Mouse (Mus musculus) limb, embryonic 12.5 days (tissue): ENCODE measurements around the gene Chadl. TPM values are rescaled to one million over a fixed set of nuclear protein-coding genes. Genes with fewer than 3 reads are reported as not detected.

Experiments used
- ATAC-seq: fragments of 200-750 bp; cut with Nextera tagmentation; 2 replicates; pipeline ENCODE4 v1.8.0; 2017; ENCODE audit warnings: low read depth, moderate TSS enrichment; ENCODE audit not compliant: insufficient number of reproducible peaks, insufficient read depth, low FRiP score, low TSS enrichment
- H3K27ac ChIP-seq: fragments of 300-500 bp; sonication (generic); 2 replicates; pipeline ENCODE4 v1.5.1; 2016; ENCODE audit warnings: mild to moderate bottlenecking, moderate library complexity
- H3K27me3 ChIP-seq: fragments of 300-500 bp; sonication (generic); 2 replicates; pipeline ENCODE4 v1.6.1; 2016; ENCODE audit warnings: mild to moderate bottlenecking, moderate library complexity
- H3K36me3 ChIP-seq: fragments of 300-500 bp; sonication (generic); 2 replicates; pipeline ENCODE4 v1.6.1; 2016; ENCODE audit warnings: mild to moderate bottlenecking, moderate library complexity
- H3K4me1 ChIP-seq: fragments of 300-500 bp; sonication (generic); replicated peaks from 2 replicates; pipeline ENCODE4 v1.6.1; 2016
- H3K4me2 ChIP-seq: fragments of 300-500 bp; sonication (generic); 2 replicates; pipeline ENCODE4 v1.6.1; 2016; ENCODE audit warnings: mild to moderate bottlenecking, moderate library complexity
- H3K4me3 ChIP-seq: fragments of 300-500 bp; sonication (generic); replicated peaks from 2 replicates; pipeline ENCODE4 v1.5.1; 2016; ENCODE audit warnings: mild to moderate bottlenecking
- H3K9ac ChIP-seq: fragments of 300-500 bp; sonication (generic); replicated peaks from 2 replicates; pipeline ENCODE4 v1.6.1; 2016; ENCODE audit warnings: mild to moderate bottlenecking, moderate library complexity
- H3K9me3 ChIP-seq: fragments of 300-500 bp; sonication (generic); 2 replicates; pipeline ENCODE4 v1.6.1; 2016; ENCODE audit warnings: mild to moderate bottlenecking, moderate library complexity
- WGBS: fragments of 180-500 bp; shearing (Covaris S2); methylation state at CpG from one replicate; pipeline ENCODE4 v1.1.7; 2016; 5-methylcytosine and 5-hydroxymethylcytosine counted together
- polyA plus RNA-seq: library from polyadenylated mRNA; unstranded; fragments of >200 nt; fragmentation: Nextera tagmentation; extraction: Ambion mirVana; gene quantifications from 2 replicates; pipeline ENCODE4 v1.2.1, GENCODE M21; 2016

The Chadl gene
- polyA plus RNA-seq, 1 experiment from 2014 or later = 11.1 TPM

DNA sequence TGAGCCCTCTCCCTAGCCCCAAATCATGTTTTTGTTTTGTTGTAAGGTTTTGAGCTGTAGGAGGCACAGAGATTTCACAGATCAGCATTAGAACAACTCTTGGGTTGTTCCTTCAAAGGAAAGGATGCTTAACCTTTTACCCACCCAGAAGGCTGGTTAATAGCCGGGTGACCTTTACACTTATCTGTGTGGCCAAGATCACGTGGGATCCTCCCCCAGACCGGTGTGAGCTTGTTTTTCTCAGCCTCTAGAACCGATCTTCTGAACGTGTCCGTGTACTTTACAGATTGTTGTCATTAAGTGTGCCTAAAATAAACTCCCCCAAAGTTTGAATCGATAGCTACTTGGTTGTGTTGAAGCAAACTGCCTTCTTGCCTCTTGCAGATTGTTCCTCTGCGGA lies 3.5 kb upstream of the Chadl start:
- Histone ChIP-seq H3K9me3 (peaks cover 7% of the 10 kb centered on the region; the same call in 1 of the 2 replicates), H3K36me3 (peaks cover 36% of the 10 kb centered on the region), H3K9ac (no peak overlapping the region), H3K4me1 (peaks cover 3% of the 10 kb centered on the region; the same call in 1 of the 2 replicates), H3K27ac (no peak overlapping the region), H3K4me2 (no peak overlapping the region), H3K27me3 (peaks cover 5% of the 10 kb centered on the region), H3K4me3 (no peak overlapping the region)
- WGBS = 82% methylated on average over 8 of the region's 8 CpGs
- no peak for ATAC-seq

DNA sequence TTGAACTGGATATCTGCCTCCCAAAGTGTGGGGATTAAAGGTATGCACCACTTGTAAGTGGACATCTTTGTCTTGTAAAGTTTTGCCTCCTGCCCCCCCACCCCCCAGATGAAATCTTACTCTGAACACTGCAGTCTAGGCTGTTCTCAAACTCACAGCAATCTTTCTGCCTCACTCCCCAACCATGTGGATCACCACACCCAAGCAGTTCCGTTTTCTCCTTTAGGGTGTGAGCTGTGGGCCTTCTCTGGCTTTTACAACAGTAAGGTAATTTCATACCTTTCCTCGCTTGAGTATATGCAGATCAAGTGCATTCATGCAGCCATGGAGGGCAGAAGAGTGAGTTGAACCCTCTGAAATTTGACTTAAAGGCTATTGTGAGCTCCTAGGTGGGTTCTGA lies 3.1 kb upstream of the Chadl start:
- H3K4me1 ChIP-seq = peaks cover 3% of the 10 kb centered on the region; the same call in 1 of the 2 replicates
- peaks cover 10% of the 10 kb centered on the region for H3K27me3 ChIP-seq
- 69% methylated on average over 2 of the region's 2 CpGs for WGBS
- peaks cover 7% of the 10 kb centered on the region; the same call in 1 of the 2 replicates for H3K9me3 ChIP-seq
- H3K9ac ChIP-seq = no peak overlapping the region
- H3K27ac ChIP-seq = no peak overlapping the region
- H3K36me3 ChIP-seq = peaks cover 31% of the 10 kb centered on the region
- no peak overlapping the region for H3K4me3 ChIP-seq
- no peak for ATAC-seq
- H3K4me2 ChIP-seq = no peak overlapping the region

DNA sequence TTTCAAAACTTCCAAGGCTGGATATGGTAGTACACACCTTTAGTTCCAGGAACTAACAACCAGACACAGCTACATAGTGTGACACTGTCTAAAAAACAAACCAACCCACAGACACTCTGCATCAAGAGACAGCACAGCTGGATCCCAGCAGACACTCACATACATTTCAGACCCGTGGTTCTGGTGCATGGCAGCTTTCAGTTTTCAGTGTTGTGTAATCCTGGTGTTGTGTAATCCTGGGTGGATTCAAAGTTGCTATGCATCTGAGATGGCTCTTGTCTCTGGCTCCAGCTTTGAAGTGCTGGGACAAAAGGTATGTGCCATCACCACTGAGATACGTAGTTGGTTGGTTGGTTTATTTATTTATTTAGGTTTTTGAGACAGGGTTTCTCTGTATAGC lies 1.4 kb upstream of the Chadl start:
- H3K4me1 ChIP-seq = peaks cover 16% of the 10 kb centered on the region
- ATAC-seq = no peak
- peaks cover 7% of the 10 kb centered on the region; the same call in 1 of the 2 replicates for H3K9me3 ChIP-seq
- 70% methylated on average over 2 of the region's 2 CpGs for WGBS
- no peak overlapping the region for H3K27ac ChIP-seq
- peaks cover 15% of the 10 kb centered on the region for H3K36me3 ChIP-seq
- H3K27me3 ChIP-seq = peaks cover 26% of the 10 kb centered on the region
- H3K4me3 ChIP-seq = no peak overlapping the region
- H3K4me2 ChIP-seq = no peak overlapping the region
- H3K9ac ChIP-seq = no peak overlapping the region

DNA sequence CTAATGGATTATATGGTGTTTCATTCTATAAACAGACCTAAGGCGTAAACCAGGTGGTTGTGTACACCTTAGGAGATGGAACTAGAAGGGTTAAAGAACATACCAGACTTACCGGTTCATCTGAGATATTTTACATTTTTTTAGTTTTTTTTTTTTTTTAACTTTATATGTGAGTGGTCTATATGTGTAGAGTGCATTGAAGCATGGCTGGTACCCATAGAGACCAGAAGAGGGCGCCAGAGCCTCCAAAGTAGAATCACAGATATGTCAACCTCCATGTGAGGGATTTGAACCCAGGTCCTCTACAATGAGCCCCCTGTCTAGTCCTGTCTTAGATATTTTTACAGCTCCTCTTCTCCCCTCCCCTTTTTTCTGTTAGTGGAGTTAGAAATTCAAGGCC lies 760 bp upstream of the Chadl start:
- WGBS = 53% methylated on average over 3 of the region's 3 CpGs
- Histone ChIP-seq H3K9me3 (peaks cover 7% of the 10 kb centered on the region; the same call in 1 of the 2 replicates), H3K4me2 (no peak overlapping the region), H3K4me3 (no peak overlapping the region), H3K27me3 (peaks cover 33% of the 10 kb centered on the region), H3K36me3 (peaks cover 8% of the 10 kb centered on the region), H3K9ac (no peak overlapping the region), H3K27ac (no peak overlapping the region), H3K4me1 (peaks cover 23% of the 10 kb centered on the region)
- no peak for ATAC-seq

DNA sequence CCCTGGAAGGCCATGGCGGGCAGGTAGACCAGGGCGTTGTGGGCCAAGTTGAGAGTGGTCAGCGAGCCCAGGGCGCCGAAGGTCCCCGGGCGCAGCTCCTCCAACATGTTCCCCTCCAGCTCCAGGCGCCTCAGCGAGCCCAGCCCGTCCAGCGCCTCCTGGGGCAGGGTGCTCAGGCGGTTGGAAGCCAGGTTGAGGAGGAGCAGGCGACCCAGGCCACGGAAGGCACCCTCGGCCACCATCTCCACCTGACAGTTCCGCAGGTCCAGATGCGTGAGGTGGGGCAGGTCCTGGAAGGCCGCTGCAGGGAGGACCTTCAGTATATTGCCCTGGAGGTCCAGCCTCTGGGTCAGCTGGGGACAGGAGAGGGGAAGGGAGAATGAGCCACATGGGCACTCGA lies 2.2 kb downstream of the Chadl start:
- ATAC-seq = no peak
- peaks cover 48% of the 10 kb centered on the region for H3K27me3 ChIP-seq
- H3K4me3 ChIP-seq = peak overlapping the region; percentile 71
- peaks cover 3% of the 10 kb centered on the region; the same call in 1 of the 2 replicates for H3K36me3 ChIP-seq
- H3K4me1 ChIP-seq = peaks cover 25% of the 10 kb centered on the region
- H3K4me2 ChIP-seq = peak overlapping the region; percentile 97
- peak overlapping the region; percentile 89 for H3K9ac ChIP-seq
- WGBS = 24% methylated on average over 19 of the region's 19 CpGs
- no peaks in the 10 kb centered on the region for H3K9me3 ChIP-seq
- peak overlapping the region; percentile 68; the same call in 1 of the 2 replicates for H3K27ac ChIP-seq

DNA sequence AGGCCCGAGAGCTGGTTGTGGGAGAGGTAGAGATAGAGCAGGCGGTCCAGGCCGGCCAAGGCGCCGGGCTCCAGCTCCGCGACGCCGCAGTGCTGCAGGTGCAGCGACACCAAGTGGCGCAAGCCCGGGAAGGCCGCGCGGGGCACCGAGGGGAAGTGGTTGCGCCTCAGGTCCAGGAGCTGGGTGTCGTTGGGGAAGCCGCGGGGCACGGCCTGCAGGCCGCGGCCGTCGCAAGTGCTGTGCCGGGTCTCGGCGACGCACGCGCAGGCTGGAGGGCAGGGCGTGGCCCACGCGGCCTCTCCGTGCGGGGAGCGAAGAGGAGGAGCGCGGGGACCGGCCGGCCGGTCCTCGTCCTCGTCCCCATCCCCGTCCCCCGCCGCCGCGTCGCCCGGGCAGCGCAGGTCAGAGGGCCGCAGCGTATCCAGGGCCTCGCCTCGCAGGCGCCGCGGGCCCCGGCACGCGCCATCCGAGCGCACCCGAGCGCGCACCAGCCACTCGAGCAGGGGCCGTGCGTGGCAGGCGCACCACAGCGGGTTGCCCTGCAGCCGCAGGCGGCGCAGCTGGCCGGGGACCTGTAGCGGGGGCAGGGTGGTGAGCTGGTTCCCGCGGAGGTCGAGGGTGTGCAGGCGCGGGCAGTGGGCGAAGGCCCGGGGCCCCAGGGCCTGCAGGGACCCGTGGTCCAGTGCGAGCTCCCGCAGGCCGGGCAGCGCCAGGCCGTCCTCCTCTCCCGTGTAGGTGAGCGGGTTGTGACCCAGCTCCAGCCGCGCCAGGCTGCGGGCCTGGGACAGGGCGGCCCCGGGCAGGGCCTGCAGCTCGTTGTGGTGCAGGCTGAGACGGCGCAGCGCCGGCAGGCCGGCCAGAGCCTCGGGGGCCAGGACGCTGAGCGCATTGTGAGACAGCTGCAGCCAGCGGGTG lies 2.9 kb downstream of the Chadl start:
- Histone ChIP-seq H3K27me3 (peaks cover 48% of the 10 kb centered on the region), H3K4me3 (peak overlapping the region; percentile 71), H3K36me3 (peaks cover 3% of the 10 kb centered on the region; the same call in 1 of the 2 replicates), H3K27ac (peak overlapping the region; percentile 68), H3K9ac (peak overlapping the region; percentile 89), H3K9me3 (no peaks in the 10 kb centered on the region), H3K4me2 (peak overlapping the region; percentile 97), H3K4me1 (peaks cover 25% of the 10 kb centered on the region)
- under 1% methylated on average over 102 of the region's 107 CpGs for WGBS
- ATAC-seq = peak; percentile 51; the same call in 1 of the 2 replicates

DNA sequence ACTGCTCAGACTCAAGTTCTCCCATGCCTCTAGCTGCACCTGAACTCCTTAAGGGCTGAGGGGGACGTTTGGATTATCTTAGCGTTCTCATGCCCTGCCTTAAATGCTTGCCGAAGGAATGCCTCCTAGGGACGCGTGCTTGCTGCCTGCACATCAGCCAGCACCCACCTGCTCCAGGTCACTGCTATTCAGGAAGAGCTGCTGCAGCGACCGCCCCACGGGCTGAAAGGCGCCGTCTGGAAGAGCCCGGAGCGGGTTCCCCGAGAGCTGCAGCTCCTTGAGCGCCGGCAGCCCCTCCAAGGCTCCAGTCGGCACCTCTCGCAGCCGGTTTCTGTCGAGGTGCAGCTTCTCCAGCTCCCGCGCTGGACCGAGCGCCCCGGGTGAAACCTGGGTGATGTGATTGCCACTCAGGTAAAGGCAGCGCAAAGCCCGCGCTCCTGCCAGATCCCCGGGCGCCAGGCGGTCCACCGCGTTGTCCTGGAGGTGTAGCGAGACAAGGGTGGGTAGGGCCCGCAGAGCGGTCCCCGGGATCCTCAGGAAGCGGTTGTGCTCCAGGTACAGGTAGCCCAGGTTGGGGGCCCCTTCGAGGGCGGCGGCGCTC lies 3.6 kb downstream of the Chadl start:
- H3K27ac ChIP-seq = no peak overlapping the region; the same call in 1 of the 2 replicates
- no peaks in the 10 kb centered on the region for H3K9me3 ChIP-seq
- peaks cover 48% of the 10 kb centered on the region for H3K27me3 ChIP-seq
- H3K36me3 ChIP-seq = peaks cover 7% of the 10 kb centered on the region
- peak overlapping the region; percentile 71 for H3K4me3 ChIP-seq
- H3K9ac ChIP-seq = peak overlapping the region; percentile 89
- 4% methylated on average over 41 of the region's 41 CpGs for WGBS
- peaks cover 25% of the 10 kb centered on the region for H3K4me1 ChIP-seq
- no peak for ATAC-seq
- peak overlapping the region; percentile 97 for H3K4me2 ChIP-seq

DNA sequence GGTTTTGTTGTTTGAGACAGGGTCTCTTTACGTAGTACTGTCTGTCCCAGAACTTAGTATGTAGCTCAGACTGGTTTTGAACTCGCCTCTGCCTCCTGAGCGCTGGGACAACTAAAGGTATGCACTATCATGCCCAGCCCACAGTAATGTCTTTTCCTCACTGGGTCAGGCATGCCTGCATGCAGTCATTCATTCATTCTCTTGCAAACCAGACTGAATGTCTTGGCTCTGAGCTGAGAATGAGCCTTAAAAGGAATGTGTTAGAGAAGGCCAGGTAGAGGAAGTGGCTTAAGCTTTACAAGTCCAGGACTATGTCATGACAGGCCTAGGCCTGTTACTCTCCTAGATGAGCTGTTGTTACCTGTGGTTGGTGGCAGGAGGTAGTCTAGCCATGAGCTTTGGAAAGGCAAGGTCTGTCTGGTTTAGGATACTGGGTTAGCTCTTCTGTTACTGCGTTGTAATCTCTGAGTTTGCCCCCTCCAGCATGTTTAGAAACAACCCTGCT lies 16.7 kb downstream of the Chadl start:
- Histone ChIP-seq H3K9ac (no peak overlapping the region), H3K4me1 (no peaks in the 10 kb centered on the region), H3K9me3 (no peaks in the 10 kb centered on the region), H3K27ac (no peak overlapping the region), H3K27me3 (no peaks in the 10 kb centered on the region), H3K4me3 (no peak overlapping the region), H3K36me3 (peaks cover 85% of the 10 kb centered on the region), H3K4me2 (no peak overlapping the region)
- 95% methylated on average over 4 of the region's 4 CpGs for WGBS
- ATAC-seq = no peak

DNA sequence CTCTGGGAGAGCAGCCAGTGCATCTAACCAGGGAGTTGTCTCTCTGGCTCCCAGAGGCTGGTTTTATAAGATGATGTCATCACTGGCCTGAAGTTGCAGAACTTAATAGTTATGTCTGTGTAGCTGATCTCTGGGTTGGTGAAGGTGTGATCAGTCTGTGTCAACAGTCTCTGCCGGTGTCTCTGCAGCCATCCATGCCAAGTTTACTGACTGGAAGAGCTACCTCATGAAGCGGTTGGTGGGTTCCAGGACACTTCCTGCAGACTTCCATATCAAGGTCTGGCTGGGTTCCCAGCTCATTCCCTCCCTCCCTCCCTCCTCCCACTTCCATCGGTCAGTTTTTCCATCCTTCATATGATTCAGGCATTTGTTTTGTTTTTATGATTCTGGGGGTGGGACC lies 20.4 kb downstream of the Chadl start:
- Histone ChIP-seq H3K27me3 (no peaks in the 10 kb centered on the region), H3K4me3 (no peak overlapping the region), H3K27ac (no peak overlapping the region), H3K9me3 (no peaks in the 10 kb centered on the region), H3K36me3 (peaks cover 73% of the 10 kb centered on the region), H3K4me1 (no peaks in the 10 kb centered on the region), H3K9ac (no peak overlapping the region), H3K4me2 (no peak overlapping the region)
- ATAC-seq = no peak
- 89% methylated on average over 3 of the region's 3 CpGs for WGBS

DNA sequence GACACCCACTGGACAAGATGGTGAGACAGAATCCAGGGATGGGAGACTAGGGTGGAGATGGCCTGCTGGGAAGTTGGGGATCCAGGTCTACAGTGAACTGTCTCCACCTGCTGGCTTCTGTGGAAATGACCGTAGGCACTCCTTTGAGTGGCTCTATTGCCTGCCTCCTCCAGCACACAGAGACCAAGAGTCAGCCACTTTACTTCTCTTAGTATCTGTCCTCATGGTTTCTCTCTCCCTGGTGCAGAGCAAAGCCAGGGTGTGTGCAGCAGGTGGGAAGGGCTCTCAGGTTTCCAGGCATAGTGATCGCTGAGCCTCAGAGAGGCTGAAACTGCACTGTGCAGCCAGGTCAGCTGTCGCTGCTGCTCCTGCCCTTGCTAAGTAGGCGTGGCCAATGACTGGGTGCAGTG lies 26.9 kb downstream of the Chadl start:
- H3K27me3 ChIP-seq = no peaks in the 10 kb centered on the region
- H3K4me3 ChIP-seq = no peak overlapping the region
- no peak overlapping the region for H3K4me2 ChIP-seq
- 0 out of 2 replicates have a peak, but pooled peaks cover under 1% of the 10 kb centered on the region for H3K4me1 ChIP-seq
- H3K27ac ChIP-seq = no peak overlapping the region
- H3K36me3 ChIP-seq = peaks cover 68% of the 10 kb centered on the region
- 82% methylated on average over 4 of the region's 4 CpGs for WGBS
- no peaks in the 10 kb centered on the region for H3K9me3 ChIP-seq
- no peak overlapping the region for H3K9ac ChIP-seq
- ATAC-seq = peak; percentile 59; the same call in 1 of the 2 replicates

DNA sequence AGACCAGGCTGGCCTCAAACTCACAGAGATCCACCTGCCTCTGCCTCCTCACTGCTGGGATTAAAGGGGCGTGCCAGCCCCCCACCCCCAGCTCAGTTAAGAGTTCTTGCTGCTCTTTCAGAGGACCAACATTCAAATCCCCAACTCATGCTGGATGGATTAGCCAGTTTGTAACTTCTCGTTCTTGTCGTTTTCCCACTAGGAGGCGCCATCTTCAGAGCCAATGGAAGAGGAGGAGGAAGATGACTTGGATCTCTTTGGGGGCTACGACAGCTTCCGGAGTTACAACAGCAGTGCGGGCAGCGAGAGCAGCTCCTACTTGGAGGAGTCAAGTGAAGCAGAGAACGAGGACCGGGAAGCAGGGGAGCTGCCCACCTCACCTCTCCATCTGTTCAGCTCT lies 30.1 kb downstream of the Chadl start:
- no peak overlapping the region for H3K4me2 ChIP-seq
- no peak for ATAC-seq
- H3K4me1 ChIP-seq = peaks cover 8% of the 10 kb centered on the region
- no peak overlapping the region for H3K4me3 ChIP-seq
- H3K36me3 ChIP-seq = peaks cover 44% of the 10 kb centered on the region
- no peaks in the 10 kb centered on the region for H3K27me3 ChIP-seq
- H3K9ac ChIP-seq = no peak overlapping the region
- no peaks in the 10 kb centered on the region for H3K9me3 ChIP-seq
- no peak overlapping the region for H3K27ac ChIP-seq
- WGBS = 90% methylated on average over 10 of the region's 10 CpGs
